32 mouse cellular contexts compared by ENCODE assay signal in genomic region chr8:119617586-119617985, GRCm38 (mm10). TPM values are rescaled to one million over a fixed set of nuclear protein-coding genes. Genes with fewer than 3 reads are reported as not detected.
DNase-seq lines count a peak whose midpoint lies in the region; ATAC-seq and TF ChIP-seq lines count a peak whose summit lies in the region.
"Had no signal": no experiment of that assay in that cellular context is flagged by ENCODE, and none has a peak within 500 bp of the region (broad histone marks: within the 10 kb centered on the region; RNA-seq: fewer than 3 reads in every experiment).

No protein-coding gene starts in this region.

- ATAC-seq in hindbrain, embryonic 16.5 days: no peak
- ATAC-seq: forebrain, embryonic 14.5 days; hindbrain, postnatal 0 days; intestine, embryonic 15.5 days; midbrain, embryonic 16.5 days; Patski had no signal

- peak; percentile 45 for DNase-seq in adrenal gland, adult 2 months
- DNase-seq in adrenal gland, postnatal 25 days: no peak
- DNase-seq in gastrocnemius, adult 2 months: peak; percentile 73
- no peak for DNase-seq in gastrocnemius, postnatal 36 days
- peak; percentile 24 to 39 for DNase-seq in heart, adult 9 months (ENCODE audit: low spot score in 2 of 2)
- DNase-seq in heart, postnatal 25 days (ENCODE audit: low spot score): no peak
- DNase-seq in adipocyte (ENCODE audit: low spot score): peak; percentile 44
- DNase-seq: cerebellum, adult 11 months; cerebellum, adult 9-10 months; cerebellum, postnatal 36 days; kidney, adult 8-10 months; layer of hippocampus, postnatal 36 days; left cerebral cortex, postnatal 4 days; right cerebral cortex, postnatal 25 days had no signal

- TF ChIP-seq CTCF in gastrocnemius, adult 2 months (IDR thresholded peaks at IDR 0.05): no peak

- H3K9ac ChIP-seq in hindbrain, embryonic 16.5 days (ENCODE audit: low read depth, low read length): no peak overlapping the region
- H3K9ac ChIP-seq: embryonic facial prominence, embryonic 12.5 days; intestine, embryonic 15.5 days; liver, embryonic 15.5 days; lung, embryonic 15.5 days; stomach, embryonic 15.5 days had no signal

- H3K9me3 ChIP-seq in hindbrain, embryonic 16.5 days (ENCODE audit: control insufficient read depth, low read length): no peaks in the 10 kb centered on the region
- H3K9me3 ChIP-seq: embryonic facial prominence, embryonic 12.5 days; hindbrain, embryonic 10.5 days; intestine, embryonic 15.5 days; liver, embryonic 15.5 days; lung, embryonic 15.5 days; stomach, embryonic 15.5 days had no signal

- H3K4me3 ChIP-seq in gastrocnemius, adult 2 months: no peak overlapping the region
- H3K4me3 ChIP-seq in hindbrain, embryonic 16.5 days (ENCODE audit: low read length): no peak overlapping the region
- H3K4me3 ChIP-seq: embryonic facial prominence, embryonic 12.5 days; hindbrain, embryonic 10.5 days; intestine, embryonic 15.5 days; liver, embryonic 15.5 days; lung, embryonic 15.5 days; stomach, embryonic 15.5 days had no signal

- no peaks in the 10 kb centered on the region for H3K4me1 ChIP-seq in hindbrain, embryonic 16.5 days (ENCODE audit: control insufficient read depth, insufficient read depth, low read depth, low read length)
- H3K4me1 ChIP-seq: embryonic facial prominence, embryonic 12.5 days; intestine, embryonic 15.5 days; liver, embryonic 15.5 days; lung, embryonic 15.5 days; stomach, embryonic 15.5 days had no signal

- no peaks in the 10 kb centered on the region for H3K27me3 ChIP-seq in hindbrain, embryonic 16.5 days (replicated peaks; ENCODE audit: control insufficient read depth, insufficient read depth, low read length)
- H3K27me3 ChIP-seq: intestine, embryonic 15.5 days; lung, embryonic 15.5 days; stomach, embryonic 15.5 days had no signal

- intact Hi-C loops in gastrocnemius, adult 2 months (cut with DNase I): loop anchor here (5.0 kb wide), 1 partner anchor 50 kb away; the partner anchor contains the start of gene Wfdc1
- intact Hi-C loops in gastrocnemius, postnatal 36 days (cut with DNase I): no loop called here
- intact Hi-C loops in heart, postnatal 25 days (cut with DNase I): no loop called here

- no peak overlapping the region for H3K4me2 ChIP-seq in hindbrain, embryonic 16.5 days (ENCODE audit: low read length)
- H3K4me2 ChIP-seq: embryonic facial prominence, embryonic 12.5 days; intestine, embryonic 15.5 days; liver, embryonic 15.5 days; lung, embryonic 15.5 days; midbrain, embryonic 11.5 days; stomach, embryonic 15.5 days had no signal

- WGBS in hindbrain, embryonic 16.5 days: 93% methylated on average over 5 of the region's 5 CpGs

- H3K27ac ChIP-seq in gastrocnemius, adult 2 months: peak overlapping the region; percentile 91
- no peak overlapping the region for H3K27ac ChIP-seq in hindbrain, embryonic 16.5 days (ENCODE audit: low read depth, low read length)
- H3K27ac ChIP-seq: embryonic facial prominence, embryonic 12.5 days; hindbrain, embryonic 10.5 days; hindbrain, postnatal 0 days; intestine, embryonic 15.5 days; kidney, postnatal 0 days; liver, embryonic 15.5 days; lung, embryonic 15.5 days; stomach, embryonic 15.5 days had no signal

- no peaks in the 10 kb centered on the region for H3K36me3 ChIP-seq in hindbrain, embryonic 16.5 days (ENCODE audit: control insufficient read depth, insufficient read depth, low read length)
- H3K36me3 ChIP-seq: embryonic facial prominence, embryonic 12.5 days; hindbrain, embryonic 10.5 days; intestine, embryonic 15.5 days; liver, embryonic 15.5 days; lung, embryonic 15.5 days; stomach, embryonic 15.5 days had no signal

RNA-seq across cellular contexts. Expression of gene Adad2, which starts 5.0 kb away (rescaled TPM):
- total RNA-seq in adrenal gland, adult 2 months (2021): not detected
- not detected in 2 replicates for polyA plus RNA-seq in adrenal gland, adult 2 months (2012; rRNA removed)
- not detected in 2 replicates for total RNA-seq in adrenal gland, postnatal 25 days (2021)
- total RNA-seq in gastrocnemius, adult 2 months (2021): not detected
- total RNA-seq in gastrocnemius, postnatal 36 days (2021): under 1 TPM; 0.17 to 0.20 TPM
- total RNA-seq in heart, postnatal 25 days (2021): not detected
- 0.23 and 0.29 TPM in 2 replicates for polyA plus RNA-seq in hindbrain, embryonic 16.5 days (2015; fragmentation: Nextera tagmentation; extraction: Ambion mirVana)
- total RNA-seq: CH12.LX; megakaryocyte progenitor cell, adult 5-6 weeks; neutrophil, adult 5-6 weeks had no signal
- polyA plus RNA-seq: C2C12; intestine, embryonic 15.5 days; kidney, postnatal 0 days; liver, embryonic 15.5 days; lung, embryonic 15.5 days; neural tube, embryonic 11.5 days; Patski; stomach, embryonic 15.5 days had no signal

RNA-seq across cellular contexts. Expression of gene Taf1c, which starts 12.6 kb away (rescaled TPM):
- total RNA-seq in adrenal gland, adult 2 months (2021): 10 to 100 TPM; 10.7 to 12.5 TPM
- polyA plus RNA-seq in adrenal gland, adult 2 months (2012; rRNA removed): 41.3 and 46.2 TPM in 2 replicates
- 14.0 and 15.7 TPM in 2 replicates for total RNA-seq in adrenal gland, postnatal 25 days (2021)
- total RNA-seq in gastrocnemius, adult 2 months (2021): 1 to 10 TPM; 5.2 to 6.6 TPM
- 1 to 10 TPM; 4.0 to 4.8 TPM for total RNA-seq in gastrocnemius, postnatal 36 days (2021)
- total RNA-seq in heart, postnatal 25 days (2021): 1 to 10 TPM; 2.9 to 4.2 TPM
- polyA plus RNA-seq in hindbrain, embryonic 16.5 days (2015; fragmentation: Nextera tagmentation; extraction: Ambion mirVana): 13.0 and 15.2 TPM in 2 replicates

RNA-seq across cellular contexts. Expression of gene Kcng4, which starts 17.9 kb away (rescaled TPM):
- total RNA-seq in adrenal gland, adult 2 months (2021): under 1 TPM; 0.45 to 0.66 TPM
- polyA plus RNA-seq in adrenal gland, adult 2 months (2012; rRNA removed): 1.2 and 1.6 TPM in 2 replicates
- total RNA-seq in adrenal gland, postnatal 25 days (2021): 0.30 and 0.52 TPM in 2 replicates
- 10 to 100 TPM; 14.1 to 14.3 TPM for total RNA-seq in gastrocnemius, adult 2 months (2021)
- total RNA-seq in gastrocnemius, postnatal 36 days (2021): 10 to 100 TPM; 12.6 to 26.2 TPM
- total RNA-seq in heart, postnatal 25 days (2021): under 1 TPM; 0.06 to 0.16 TPM
- 0.13 and 0.14 TPM in 2 replicates for polyA plus RNA-seq in hindbrain, embryonic 16.5 days (2015; fragmentation: Nextera tagmentation; extraction: Ambion mirVana)
- total RNA-seq: CH12.LX; left cerebral cortex, postnatal 4 days; megakaryocyte progenitor cell, adult 5-6 weeks; neutrophil, adult 5-6 weeks had no signal
- polyA plus RNA-seq: C2C12; liver, embryonic 15.5 days had no signal

RNA-seq across cellular contexts. Expression of gene Dnaaf1, which starts 42.6 kb away (rescaled TPM):
- total RNA-seq in adrenal gland, adult 2 months (2021): under 1 TPM in 1 of 2 experiments, not detected in 1; 0.09 TPM
- not detected in 2 replicates for polyA plus RNA-seq in adrenal gland, adult 2 months (2012; rRNA removed)
- total RNA-seq in adrenal gland, postnatal 25 days (2021): 0.15 TPM in 1 of 2 replicates, not detected in the other
- not detected for total RNA-seq in gastrocnemius, adult 2 months (2021)
- not detected for total RNA-seq in gastrocnemius, postnatal 36 days (2021)
- total RNA-seq in heart, postnatal 25 days (2021): not detected
- polyA plus RNA-seq in hindbrain, embryonic 16.5 days (2015; fragmentation: Nextera tagmentation; extraction: Ambion mirVana): 0.61 and 0.69 TPM in 2 replicates
- total RNA-seq: hindbrain, postnatal 0 days; neutrophil, adult 5-6 weeks had no signal
- polyA plus RNA-seq: neural tube, embryonic 11.5 days had no signal

RNA-seq across cellular contexts. Expression of gene Hsdl1, which starts 42.6 kb away (rescaled TPM):
- 10 to 100 TPM; 38.7 to 39.3 TPM for total RNA-seq in adrenal gland, adult 2 months (2021)
- polyA plus RNA-seq in adrenal gland, adult 2 months (2012; rRNA removed): 22.8 and 24.1 TPM in 2 replicates
- 40.0 and 64.0 TPM in 2 replicates for total RNA-seq in adrenal gland, postnatal 25 days (2021)
- 10 to 100 TPM; 15.9 to 16.6 TPM for total RNA-seq in gastrocnemius, adult 2 months (2021)
- 10 to 100 TPM; 14.0 to 14.9 TPM for total RNA-seq in gastrocnemius, postnatal 36 days (2021)
- total RNA-seq in heart, postnatal 25 days (2021): 10 to 100 TPM; 18.7 to 20.1 TPM
- polyA plus RNA-seq in hindbrain, embryonic 16.5 days (2015; fragmentation: Nextera tagmentation; extraction: Ambion mirVana): 161 and 169 TPM in 2 replicates

Comparison
In these comparisons a context has a peak if more than half of its experiments do, and no peak if none do; other contexts are left out.
1. DNase-seq: peak in adrenal gland, adult 2 months (single experiment), gastrocnemius, adult 2 months (single experiment), heart, adult 9 months (2 of 2) and adipocyte (single experiment); none in adrenal gland, postnatal 25 days (single experiment), gastrocnemius, postnatal 36 days (0 of 2) and heart, postnatal 25 days (single experiment).